ENCODE assay signal across 22 mouse cellular contexts in genomic region chr6:128836191-128836954, GRCm38 (mm10). TPM values are rescaled to one million over a fixed set of nuclear protein-coding genes. Genes with fewer than 3 reads are reported as not detected.
DNase-seq lines count a peak whose midpoint lies in the region; ATAC-seq and TF ChIP-seq lines count a peak whose summit lies in the region.
"Had no signal": no experiment of that assay in that cellular context is flagged by ENCODE, and none has a peak within 500 bp of the region (broad histone marks: within the 10 kb centered on the region; RNA-seq: fewer than 3 reads in every experiment).

No protein-coding gene starts in this region.

- no peak overlapping the region for H3K27ac ChIP-seq in hindbrain, embryonic 10.5 days
- no peak overlapping the region for H3K27ac ChIP-seq in hindbrain, embryonic 16.5 days (ENCODE audit: low read depth, low read length)
- no peak overlapping the region for H3K27ac ChIP-seq in MEL (ENCODE audit: control insufficient read depth, low read depth, low read length)
- H3K27ac ChIP-seq in liver, embryonic 14.5 days: no peak overlapping the region

- no peaks in the 10 kb centered on the region; the same call in 1 of the 2 replicates for H3K79me2 ChIP-seq in MEL (ENCODE audit: control insufficient read depth, insufficient read depth, low read length, poor library complexity)

- H3K4me3 ChIP-seq in hindbrain, embryonic 10.5 days: 0 out of 2 replicates have a peak overlapping the region, but pooled peaks have one; percentile 75
- no peak overlapping the region for H3K4me3 ChIP-seq in hindbrain, embryonic 16.5 days (ENCODE audit: low read length)
- H3K4me3 ChIP-seq in MEL (ENCODE audit: control insufficient read depth in 1 of 2, insufficient read depth in 1 of 2, low read depth in 2 of 2, low read length in 2 of 2): peak overlapping the region; percentile 72 to 86
- H3K4me3 ChIP-seq in liver, embryonic 14.5 days (ENCODE audit: insufficient read depth in 1 of 2, low read depth in 2 of 2, low read length in 2 of 2): no peak overlapping the region

- no peaks in the 10 kb centered on the region for H3K9me3 ChIP-seq in hindbrain, embryonic 10.5 days
- H3K9me3 ChIP-seq in hindbrain, embryonic 16.5 days (ENCODE audit: control insufficient read depth, low read length): no peaks in the 10 kb centered on the region
- no peaks in the 10 kb centered on the region for H3K9me3 ChIP-seq in MEL (replicated peaks; ENCODE audit: insufficient read depth, low read length)
- no peaks in the 10 kb centered on the region for H3K9me3 ChIP-seq in liver, embryonic 14.5 days (ENCODE audit: control insufficient read depth, low read length)
- H3K9me3 ChIP-seq: embryonic facial prominence, embryonic 10.5 days; limb, embryonic 12.5 days; lung, embryonic 15.5 days; neural tube, embryonic 13.5 days had no signal

- peaks cover 8% of the 10 kb centered on the region for H3K4me1 ChIP-seq in hindbrain, embryonic 10.5 days (replicated peaks)
- 0 out of 2 replicates have a peak, but pooled peaks cover 4% of the 10 kb centered on the region for H3K4me1 ChIP-seq in hindbrain, embryonic 16.5 days (ENCODE audit: control insufficient read depth, insufficient read depth, low read depth, low read length)
- peaks cover 0 to 8% of the 10 kb centered on the region in 2 experiments; a peak in 2 of 4 replicates for H3K4me1 ChIP-seq in MEL (ENCODE audit: control insufficient read depth in 1 of 2, insufficient read depth in 2 of 2, low read length in 2 of 2)
- H3K4me1 ChIP-seq in liver, embryonic 14.5 days (replicated peaks; ENCODE audit: control insufficient read depth in 2 of 2, insufficient read depth in 2 of 2, low read length in 1 of 2): peaks cover 8 to 16% of the 10 kb centered on the region in 2 experiments

- no peak for DNase-seq in hindbrain, embryonic 10.5 days (ENCODE audit: low spot score)
- peak; percentile 78 for DNase-seq in 416B (ENCODE audit: low read depth)
- DNase-seq in MEL (ENCODE audit: low read depth, low spot score): peak; percentile 41
- DNase-seq in liver, embryonic 14.5 days (ENCODE audit: low read depth in 3 of 3, low spot score in 3 of 3): no peak
- no peak for DNase-seq in left cerebral cortex, postnatal 36 days (ENCODE audit: low spot score in 2 of 2)
- DNase-seq in cerebellum, postnatal 14 days: no peak
- DNase-seq: cerebellum, postnatal 25 days; gastrocnemius, postnatal 25 days; kidney, adult 2 months; thymus, postnatal 25 days had no signal

- H3K27me3 ChIP-seq in hindbrain, embryonic 10.5 days (ENCODE audit: insufficient read depth, poor library complexity, severe bottlenecking): no peaks in the 10 kb centered on the region
- no peaks in the 10 kb centered on the region for H3K27me3 ChIP-seq in hindbrain, embryonic 16.5 days (replicated peaks; ENCODE audit: control insufficient read depth, insufficient read depth, low read length)
- H3K27me3 ChIP-seq in MEL (ENCODE audit: control insufficient read depth in 1 of 2, insufficient read depth in 2 of 2, low read length in 2 of 2): peaks cover 0 to 2% of the 10 kb centered on the region in 2 experiments; a peak in 1 of 4 replicates
- H3K27me3 ChIP-seq in liver, embryonic 14.5 days (ENCODE audit: control insufficient read depth, insufficient read depth, low read length): no peaks in the 10 kb centered on the region
- H3K27me3 ChIP-seq: limb, embryonic 12.5 days; lung, embryonic 15.5 days; neural tube, embryonic 13.5 days had no signal

- ATAC-seq in hindbrain, embryonic 16.5 days: no peak
- no peak for ATAC-seq in liver, embryonic 14.5 days (ENCODE audit: insufficient read depth)
- ATAC-seq: midbrain, embryonic 16.5 days had no signal

- no peak for TF ChIP-seq POLR2A in MEL (IDR thresholded peaks at IDR 0.05; ENCODE audit: control insufficient read depth in 1 of 2, insufficient read depth in 1 of 2, low read depth in 1 of 2, low read length in 2 of 2, poor library complexity in 1 of 2)

- TF ChIP-seq CTCF in MEL (IDR thresholded peaks at IDR 0.05 in 2 of 3, conservative IDR thresholded peaks at IDR 0.05 in 1 of 3; ENCODE audit: control insufficient read depth in 1 of 3, insufficient read depth in 1 of 3, low read depth in 2 of 3, low read length in 3 of 3, poor library complexity in 1 of 3, severe bottlenecking in 1 of 3): no peak
- TF ChIP-seq CTCF in liver, embryonic 14.5 days (IDR thresholded peaks at IDR 0.05; ENCODE audit: low read depth): no peak

- H3K9ac ChIP-seq in hindbrain, embryonic 16.5 days (ENCODE audit: low read depth, low read length): no peak overlapping the region
- peak overlapping the region; percentile 69 for H3K9ac ChIP-seq in MEL (ENCODE audit: control insufficient read depth, low read depth, low read length, poor library complexity, severe bottlenecking)
- no peak overlapping the region for H3K9ac ChIP-seq in liver, embryonic 14.5 days (replicated peaks)
- H3K9ac ChIP-seq: lung, embryonic 15.5 days had no signal

- H3K4me2 ChIP-seq in hindbrain, embryonic 16.5 days (ENCODE audit: low read length): no peak overlapping the region
- peak overlapping the region; percentile 11; the same call in 1 of the 2 replicates for H3K4me2 ChIP-seq in liver, embryonic 14.5 days (ENCODE audit: low read depth)

- WGBS in hindbrain, embryonic 10.5 days: 79% methylated on average over 8 of the region's 8 CpGs
- WGBS in hindbrain, embryonic 16.5 days: 77% methylated on average over 8 of the region's 8 CpGs
- WGBS in liver, embryonic 14.5 days (ENCODE audit: insufficient replicate concordance): 28% methylated on average over 8 of the region's 8 CpGs

- intact Hi-C loops in left cerebral cortex, postnatal 36 days (cut with DNase I): no loop called here

- TF ChIP-seq RAD21 in MEL (IDR thresholded peaks at IDR 0.05; ENCODE audit: low read depth, low read length): no peak

- no peaks in the 10 kb centered on the region for H3K36me3 ChIP-seq in hindbrain, embryonic 10.5 days
- no peaks in the 10 kb centered on the region for H3K36me3 ChIP-seq in hindbrain, embryonic 16.5 days (ENCODE audit: control insufficient read depth, insufficient read depth, low read length)
- peaks cover 0 to 6% of the 10 kb centered on the region in 2 experiments; a peak in 2 of 4 replicates for H3K36me3 ChIP-seq in MEL (ENCODE audit: control insufficient read depth in 1 of 2, insufficient read depth in 2 of 2, low read length in 2 of 2)
- no peaks in the 10 kb centered on the region for H3K36me3 ChIP-seq in liver, embryonic 14.5 days (replicated peaks; ENCODE audit: control insufficient read depth, insufficient read depth, low read depth)
- H3K36me3 ChIP-seq: embryonic facial prominence, embryonic 10.5 days; limb, embryonic 12.5 days; lung, embryonic 15.5 days; neural tube, embryonic 13.5 days had no signal

- TF ChIP-seq EP300 in MEL (IDR thresholded peaks at IDR 0.05; ENCODE audit: low read depth in 1 of 2, low read length in 2 of 2): no peak
- no peak for TF ChIP-seq EP300 in liver, embryonic 14.5 days (IDR thresholded peaks at IDR 0.05; ENCODE audit: low read depth)

RNA-seq across cellular contexts. Expression of gene Klrb1b, which starts 10.2 kb away (rescaled TPM):
- not detected in 2 replicates for polyA plus RNA-seq in hindbrain, embryonic 10.5 days (2016; fragmentation: Nextera tagmentation; extraction: Ambion mirVana)
- not detected in 2 replicates for polyA plus RNA-seq in hindbrain, embryonic 16.5 days (2015; fragmentation: Nextera tagmentation; extraction: Ambion mirVana)
- total RNA-seq in MEL (2012; rRNA removed): not detected in 2 replicates
- not detected for polyA plus RNA-seq in MEL (2012; ENCODE audit: insufficient read depth in 1 of 2, insufficient read length in 2 of 2, low read depth in 1 of 2, low replicate concordance in 2 of 2, missing spikeins in 1 of 2)
- polyA plus RNA-seq in liver, embryonic 14.5 days (2012; rRNA removed): 0.08 and 0.18 TPM in 2 replicates
- polyA plus RNA-seq in liver, embryonic 14.5 days (2014; fragmentation: Nextera tagmentation; extraction: Ambion mirVana): 0.13 TPM in 1 of 2 replicates, not detected in the other
- total RNA-seq in left cerebral cortex, postnatal 36 days (2021): not detected
- total RNA-seq: gastrocnemius, postnatal 25 days had no signal
- polyA plus RNA-seq: embryonic facial prominence, embryonic 10.5 days; frontal cortex, adult 2 months; heart, embryonic 11.5 days; limb, embryonic 12.5 days; midbrain, embryonic 16.5 days; neural tube, embryonic 13.5 days had no signal

RNA-seq across cellular contexts. Expression of gene Gm44511, which starts 10.3 kb away (rescaled TPM):
- not detected in 2 replicates for polyA plus RNA-seq in hindbrain, embryonic 10.5 days (2016; fragmentation: Nextera tagmentation; extraction: Ambion mirVana)
- not detected in 2 replicates for polyA plus RNA-seq in hindbrain, embryonic 16.5 days (2015; fragmentation: Nextera tagmentation; extraction: Ambion mirVana)
- not detected in 2 replicates for total RNA-seq in MEL (2012; rRNA removed)
- polyA plus RNA-seq in MEL (2012; ENCODE audit: insufficient read depth in 1 of 2, insufficient read length in 2 of 2, low read depth in 1 of 2, low replicate concordance in 2 of 2, missing spikeins in 1 of 2): not detected
- polyA plus RNA-seq in liver, embryonic 14.5 days (2012; rRNA removed): not detected in 2 replicates
- not detected in 2 replicates for polyA plus RNA-seq in liver, embryonic 14.5 days (2014; fragmentation: Nextera tagmentation; extraction: Ambion mirVana)
- not detected for total RNA-seq in left cerebral cortex, postnatal 36 days (2021)
- total RNA-seq: adrenal gland, postnatal 4 days; gastrocnemius, postnatal 25 days; heart, postnatal 25 days; megakaryocyte progenitor cell, adult 5-6 weeks had no signal
- polyA plus RNA-seq: embryonic facial prominence, embryonic 10.5 days; erythroblast, embryonic 14.5 days; frontal cortex, adult 2 months; heart, embryonic 11.5 days; limb, embryonic 12.5 days; lung, embryonic 15.5 days; midbrain, embryonic 16.5 days; neural tube, embryonic 13.5 days had no signal

RNA-seq across cellular contexts. Expression of gene Klrb1c, which starts 47.4 kb away (rescaled TPM):
- polyA plus RNA-seq in hindbrain, embryonic 10.5 days (2016; fragmentation: Nextera tagmentation; extraction: Ambion mirVana): not detected in 2 replicates
- polyA plus RNA-seq in hindbrain, embryonic 16.5 days (2015; fragmentation: Nextera tagmentation; extraction: Ambion mirVana): 0.11 and 0.15 TPM in 2 replicates
- not detected in 2 replicates for total RNA-seq in MEL (2012; rRNA removed)
- polyA plus RNA-seq in MEL (2012; ENCODE audit: insufficient read depth in 1 of 2, insufficient read length in 2 of 2, low read depth in 1 of 2, low replicate concordance in 2 of 2, missing spikeins in 1 of 2): not detected
- 0.04 and 0.09 TPM in 2 replicates for polyA plus RNA-seq in liver, embryonic 14.5 days (2012; rRNA removed)
- 0.09 and 0.25 TPM in 2 replicates for polyA plus RNA-seq in liver, embryonic 14.5 days (2014; fragmentation: Nextera tagmentation; extraction: Ambion mirVana)
- not detected for total RNA-seq in left cerebral cortex, postnatal 36 days (2021)
- total RNA-seq: gastrocnemius, postnatal 25 days had no signal
- polyA plus RNA-seq: embryonic facial prominence, embryonic 10.5 days; erythroblast, embryonic 14.5 days; frontal cortex, adult 2 months; heart, embryonic 11.5 days; limb, embryonic 12.5 days; midbrain, embryonic 16.5 days had no signal

RNA-seq across cellular contexts. Expression of gene Clec2i, which starts 51.0 kb away (rescaled TPM):
- polyA plus RNA-seq in hindbrain, embryonic 10.5 days (2016; fragmentation: Nextera tagmentation; extraction: Ambion mirVana): not detected in 2 replicates
- not detected in 2 replicates for polyA plus RNA-seq in hindbrain, embryonic 16.5 days (2015; fragmentation: Nextera tagmentation; extraction: Ambion mirVana)
- not detected in 2 replicates for total RNA-seq in MEL (2012; rRNA removed)
- polyA plus RNA-seq in MEL (2012; ENCODE audit: insufficient read depth in 1 of 2, insufficient read length in 2 of 2, low read depth in 1 of 2, low replicate concordance in 2 of 2, missing spikeins in 1 of 2): not detected
- polyA plus RNA-seq in liver, embryonic 14.5 days (2012; rRNA removed): 0.09 and 0.10 TPM in 2 replicates
- polyA plus RNA-seq in liver, embryonic 14.5 days (2014; fragmentation: Nextera tagmentation; extraction: Ambion mirVana): 0.08 TPM in 1 of 2 replicates, not detected in the other
- not detected for total RNA-seq in left cerebral cortex, postnatal 36 days (2021)
- total RNA-seq: gastrocnemius, postnatal 25 days had no signal
- polyA plus RNA-seq: embryonic facial prominence, embryonic 10.5 days; erythroblast, embryonic 14.5 days; heart, embryonic 11.5 days; limb, embryonic 12.5 days; midbrain, embryonic 16.5 days; neural tube, embryonic 13.5 days had no signal

RNA-seq across cellular contexts. Expression of gene BC035044, which starts 54.6 kb away (rescaled TPM):
- 0.98 and 1.8 TPM in 2 replicates for polyA plus RNA-seq in hindbrain, embryonic 10.5 days (2016; fragmentation: Nextera tagmentation; extraction: Ambion mirVana)
- polyA plus RNA-seq in hindbrain, embryonic 16.5 days (2015; fragmentation: Nextera tagmentation; extraction: Ambion mirVana): 0.49 and 0.72 TPM in 2 replicates
- total RNA-seq in MEL (2012; rRNA removed): not detected in 2 replicates
- polyA plus RNA-seq in MEL (2012; ENCODE audit: insufficient read depth in 1 of 2, insufficient read length in 2 of 2, low read depth in 1 of 2, low replicate concordance in 2 of 2, missing spikeins in 1 of 2): not detected
- polyA plus RNA-seq in liver, embryonic 14.5 days (2012; rRNA removed): 2.4 and 5.0 TPM in 2 replicates
- 5.4 and 10.6 TPM in 2 replicates for polyA plus RNA-seq in liver, embryonic 14.5 days (2014; fragmentation: Nextera tagmentation; extraction: Ambion mirVana)
- 1 to 10 TPM; 1.3 to 1.4 TPM for total RNA-seq in left cerebral cortex, postnatal 36 days (2021)
- polyA plus RNA-seq: erythroblast, embryonic 14.5 days had no signal

Comparison
In these comparisons a context has a peak if more than half of its experiments do, and no peak if none do; other contexts are left out.
1. H3K4me3 ChIP-seq: peak in hindbrain, embryonic 10.5 days (single experiment) and MEL (2 of 2); none in hindbrain, embryonic 16.5 days (single experiment) and liver, embryonic 14.5 days (0 of 2).
2. DNase-seq: peak in 416B (single experiment) and MEL (single experiment); none in hindbrain, embryonic 10.5 days (single experiment), liver, embryonic 14.5 days (0 of 3), left cerebral cortex, postnatal 36 days (0 of 2) and cerebellum, postnatal 14 days (0 of 2).